Mouse (Mus musculus) myocyte (in vitro differentiated cells): ENCODE results near the gene LTO1.

Source experiments
- CEBPB ChIP-seq: IDR thresholded peaks from 2 replicates; pipeline ENCODE4 v1.6.1; 2011; ENCODE audit warnings: mild to moderate bottlenecking, moderate library complexity; ENCODE audit not compliant: poor library complexity, insufficient read depth, severe bottlenecking
- E2F4 ChIP-seq: IDR thresholded peaks from one replicate; pipeline ENCODE4 v1.6.1; 2011; ENCODE audit warnings: mild to moderate bottlenecking, control low read depth, moderate library complexity; ENCODE audit not compliant: insufficient read depth
- MAX ChIP-seq: IDR thresholded peaks from one replicate; pipeline ENCODE4 v1.6.1; 2011; ENCODE audit warnings: low read depth, mild to moderate bottlenecking, control low read depth
- MYOD1 ChIP-seq, 3 experiments: IDR thresholded peaks; one replicate each; pipeline ENCODE4 v1.6.1; 2011; ENCODE audit warnings: control low read depth in 2 of 3, low read depth in 2 of 3, mild to moderate bottlenecking in 2 of 3, moderate library complexity in 1 of 3; ENCODE audit not compliant: insufficient read length in 2 of 3, control insufficient read depth in 1 of 3
- MYOG ChIP-seq, 3 experiments: IDR thresholded peaks; one replicate each; pipeline ENCODE4 v1.6.1; 2011; ENCODE audit warnings: control low read depth in 2 of 3, low read depth in 2 of 3, mild to moderate bottlenecking in 2 of 3; ENCODE audit not compliant: insufficient read length in 2 of 3, control insufficient read depth in 1 of 3, insufficient read depth in 1 of 3
- POLR2A ChIP-seq: IDR thresholded peaks from one replicate; pipeline ENCODE4 v1.6.1; 2011; ENCODE audit warnings: low read depth, mild to moderate bottlenecking, control low read depth, moderate library complexity; ENCODE audit not compliant: insufficient read length
- POLR2AphosphoS2 ChIP-seq: IDR thresholded peaks from one replicate; pipeline ENCODE4 v1.6.1; 2011; ENCODE audit warnings: low read depth, control low read depth; ENCODE audit not compliant: insufficient read length
- SRF ChIP-seq: IDR thresholded peaks from one replicate; pipeline ENCODE4 v1.6.1; 2011; ENCODE audit warnings: low read depth; ENCODE audit not compliant: control insufficient read depth, insufficient read length
- TCF12 ChIP-seq: IDR thresholded peaks from one replicate; pipeline ENCODE4 v1.6.1; 2011; ENCODE audit warnings: mild to moderate bottlenecking, control low read depth; ENCODE audit not compliant: poor library complexity, insufficient read depth, severe bottlenecking
- TCF3 ChIP-seq: IDR thresholded peaks from one replicate; pipeline ENCODE4 v1.6.1; 2011; ENCODE audit warnings: low read depth, control low read depth; ENCODE audit not compliant: insufficient read length
- USF1 ChIP-seq: IDR thresholded peaks from one replicate; pipeline ENCODE4 v1.6.1; 2011; ENCODE audit warnings: low read depth, mild to moderate bottlenecking, control low read depth, moderate library complexity

GRCm38 (mm10) chr7:144891863-144892262 is 23.0 kb upstream of the LTO1 start:
- TF ChIP-seq POLR2A: no peak
- TF ChIP-seq USF1: no peak
- no peak for TF ChIP-seq E2F4
- no peak for TF ChIP-seq POLR2AphosphoS2
- TF ChIP-seq SRF: no peak
- TF ChIP-seq TCF12: no peak
- no peak for TF ChIP-seq MAX
- TF ChIP-seq MYOD1 (IDR thresholded peaks at IDR 0.05; ENCODE audit: control insufficient read depth in 1 of 3, insufficient read length in 2 of 3, low read depth in 2 of 3): no peak
- no peak for TF ChIP-seq MYOG (IDR thresholded peaks at IDR 0.05; ENCODE audit: control insufficient read depth in 1 of 3, insufficient read depth in 1 of 3, insufficient read length in 2 of 3, low read depth in 2 of 3)
- no peak for TF ChIP-seq TCF3
- TF ChIP-seq CEBPB: no peak
